Mouse (Mus musculus): ENCODE results near the gene Bmp5.

DNA sequence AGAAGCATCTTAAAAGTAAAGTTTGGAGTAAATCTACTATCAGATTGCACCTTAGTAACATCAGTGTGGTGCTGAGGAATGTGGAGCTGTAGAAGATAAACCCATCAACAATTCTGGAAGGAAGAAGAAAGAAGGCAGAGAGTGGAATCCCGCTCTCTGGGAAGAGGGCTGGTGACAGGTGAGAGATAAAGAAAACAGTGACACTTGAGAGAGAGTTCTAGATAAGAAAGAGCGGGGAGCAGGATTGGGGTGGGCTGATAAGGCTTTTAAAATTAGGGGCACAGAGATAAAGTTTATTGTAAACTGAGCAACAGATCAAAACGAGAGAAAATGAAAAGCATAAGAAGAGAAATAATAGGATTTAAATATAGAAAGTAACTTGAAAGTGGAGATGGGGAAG, 6.1 kb upstream of the Bmp5 start:
- TF ChIP-seq E2F4 (IDR thresholded peaks at IDR 0.05; ENCODE audit: borderline replicate concordance, low read depth, low read length) (no peak), CTCF (IDR thresholded peaks at IDR 0.05 in 2 of 3, conservative IDR thresholded peaks at IDR 0.05 in 1 of 3; ENCODE audit: control insufficient read depth in 1 of 3, insufficient read depth in 1 of 3, low read depth in 2 of 3, low read length in 3 of 3, poor library complexity in 1 of 3, severe bottlenecking in 1 of 3) (no peak), SIN3A (IDR thresholded peaks at IDR 0.05; ENCODE audit: low read length) (no peak), GATA1 (IDR thresholded peaks at IDR 0.05; ENCODE audit: low read depth, low read length) (0 out of 2 replicates have a peak, but pooled peaks have one; percentile 9)

Measured in MEL (cell line).